Mouse (Mus musculus): ENCODE measurements around the gene Cox20. TPM values are rescaled to one million over a fixed set of nuclear protein-coding genes. Genes with fewer than 3 reads are reported as not detected.
"Not testable (repeated sequence)": the region's sequence is repeated elsewhere in the genome, so short reads cannot be mapped to it uniquely, and the experiment has no call there.

Cox20 gene
- polyA plus RNA-seq, 1 experiment from 2014 or later, result 133 TPM

- Histone ChIP-seq H3K9ac (no peak overlapping the region), H3K36me3 (no peaks in the 10 kb centered on the region), H3K4me3 (no peak overlapping the region), H3K4me2 (replicated peaks) (no peak overlapping the region), H3K27me3 (no peaks in the 10 kb centered on the region), H3K27ac (no peak overlapping the region), H3K9me3 (no peaks in the 10 kb centered on the region), H3K4me1 (no peaks in the 10 kb centered on the region)
- 73% methylated on average over 3 of the region's 3 CpGs for WGBS
- ATAC-seq (ENCODE audit: low FRiP score, low read depth), result no peak
Observed at GRCm38 (mm10) chr1:178341435-178341834, 22.5 kb downstream of the Cox20 start.

- H3K36me3 ChIP-seq, result no peaks in the 10 kb centered on the region
- H3K9me3 ChIP-seq, result no peaks in the 10 kb centered on the region
- H3K4me3 ChIP-seq, result no peak overlapping the region
- WGBS, result 78% methylated on average over 1 of the region's 1 CpGs
- no peaks in the 10 kb centered on the region for H3K27me3 ChIP-seq
- no peak overlapping the region for H3K27ac ChIP-seq
- H3K4me2 ChIP-seq (replicated peaks), result no peak overlapping the region
- H3K9ac ChIP-seq, result no peak overlapping the region
- ATAC-seq (ENCODE audit: low FRiP score, low read depth), result no peak
- no peaks in the 10 kb centered on the region for H3K4me1 ChIP-seq
Observed at GRCm38 (mm10) chr1:178342063-178342462, 23.1 kb downstream of the Cox20 start.

DNA sequence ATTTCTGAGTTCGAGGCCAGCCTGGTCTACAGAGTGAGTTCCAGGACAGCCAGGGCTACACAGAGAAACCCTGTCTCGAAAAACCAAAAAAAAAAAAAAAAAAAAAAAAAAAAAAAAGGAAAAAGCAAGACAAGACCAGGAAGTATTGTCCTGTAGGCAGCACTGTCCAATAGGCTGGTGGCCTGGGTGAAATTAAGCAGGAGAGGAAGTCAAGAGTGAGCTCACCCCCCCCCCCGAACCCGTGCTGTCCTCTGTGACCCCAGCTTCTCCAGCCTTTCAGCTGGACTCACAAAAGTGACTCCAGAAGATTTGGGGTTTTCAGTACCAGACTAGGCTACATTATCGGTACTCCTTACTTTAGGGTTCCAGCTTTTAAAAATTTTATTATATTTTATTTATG lies 23.7 kb downstream of the Cox20 start:
- no peak for ATAC-seq (ENCODE audit: low FRiP score, low read depth)
- H3K4me1 ChIP-seq, result no peaks in the 10 kb centered on the region
- no peak overlapping the region for H3K9ac ChIP-seq
- H3K9me3 ChIP-seq, result no peaks in the 10 kb centered on the region
- no peaks in the 10 kb centered on the region for H3K27me3 ChIP-seq
- no peak overlapping the region for H3K4me2 ChIP-seq (replicated peaks)
- WGBS, result 72% methylated on average over 5 of the region's 5 CpGs
- H3K27ac ChIP-seq, result no peak overlapping the region
- H3K4me3 ChIP-seq, result no peak overlapping the region
- H3K36me3 ChIP-seq, result no peaks in the 10 kb centered on the region

DNA sequence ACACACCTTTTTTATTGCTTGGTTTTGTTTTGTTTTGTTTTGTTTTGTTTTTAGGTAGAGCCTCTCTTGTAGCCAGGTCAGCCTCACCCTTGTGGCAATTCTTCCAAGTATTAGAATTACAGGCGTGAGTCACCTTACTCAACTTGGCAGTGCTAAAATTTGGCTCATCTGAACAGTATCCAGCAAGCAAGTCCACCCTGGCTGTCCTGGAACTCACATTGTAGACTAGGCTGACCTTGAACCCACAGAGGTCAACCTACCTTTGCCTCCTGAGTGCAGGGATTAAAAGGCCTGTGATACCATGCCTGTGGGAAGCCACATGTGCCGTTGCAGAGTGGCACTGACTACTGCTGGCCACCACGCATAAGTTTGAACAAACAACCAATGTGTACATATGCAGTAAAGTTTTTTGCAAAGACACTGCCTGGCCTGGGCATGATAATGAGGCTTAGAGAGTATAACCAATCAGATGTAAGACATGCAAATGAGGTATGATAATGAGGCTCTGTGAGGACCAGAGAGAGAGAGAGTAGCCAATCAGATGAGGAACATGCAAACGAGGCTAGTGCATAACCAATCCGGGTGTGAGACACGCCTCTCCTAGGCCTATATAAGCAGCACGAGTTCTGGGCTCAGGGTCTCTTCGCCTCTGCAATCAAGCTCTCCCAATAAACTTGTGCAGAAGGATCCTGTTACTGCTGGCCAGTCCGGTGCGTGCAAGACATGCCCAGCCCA lies 25.3 kb downstream of the Cox20 start:
- H3K27ac ChIP-seq; ATAC-seq (ENCODE audit: low FRiP score, low read depth); H3K36me3 ChIP-seq; H3K9ac ChIP-seq; H3K4me3 ChIP-seq; H3K27me3 ChIP-seq; H3K4me1 ChIP-seq; H3K4me2 ChIP-seq (replicated peaks); H3K9me3 ChIP-seq: not testable (repeated sequence)
- WGBS, result 84% methylated on average over 10 of the region's 10 CpGs

GRCm38 (mm10) chr1:178350792-178351191 lies 31.9 kb downstream of the Cox20 start:
- H3K36me3 ChIP-seq, result no peaks in the 10 kb centered on the region

DNA sequence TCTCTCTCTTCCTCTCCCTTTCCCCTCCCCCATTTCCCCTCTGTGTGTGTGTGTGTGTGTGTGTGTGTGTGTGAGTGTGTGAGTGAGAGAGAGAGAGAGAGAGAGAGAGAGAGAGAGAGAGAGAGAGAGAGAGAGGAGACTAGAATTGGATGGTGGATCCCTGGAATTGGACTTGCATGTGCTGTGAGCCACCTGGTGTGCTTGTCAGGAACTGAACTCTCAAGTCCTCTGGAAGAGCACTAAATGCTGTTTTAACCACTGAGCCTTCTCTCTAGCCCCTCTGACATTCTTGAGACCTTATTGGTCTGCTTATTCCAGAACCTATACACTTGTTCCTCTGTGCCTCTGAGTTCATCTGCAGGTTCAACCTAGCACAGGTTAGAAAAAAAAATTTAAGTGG lies 32.7 kb downstream of the Cox20 start:
- Histone ChIP-seq H3K36me3 (no peaks in the 10 kb centered on the region), H3K27ac (no peak overlapping the region), H3K27me3 (no peaks in the 10 kb centered on the region), H3K4me3 (no peak overlapping the region), H3K9me3 (no peaks in the 10 kb centered on the region), H3K9ac (no peak overlapping the region), H3K4me2 (replicated peaks) (no peak overlapping the region), H3K4me1 (no peaks in the 10 kb centered on the region)
- ATAC-seq (ENCODE audit: low FRiP score, low read depth), result no peak

More at GRCm38 (mm10) chr1:178350792-178351191, 31.9 kb downstream of the Cox20 start:
- H3K4me2 ChIP-seq (replicated peaks), result no peak overlapping the region
- H3K9ac ChIP-seq, result no peak overlapping the region
- H3K9me3 ChIP-seq, result no peaks in the 10 kb centered on the region
- H3K27ac ChIP-seq, result no peak overlapping the region
- H3K4me1 ChIP-seq, result no peaks in the 10 kb centered on the region
- no peaks in the 10 kb centered on the region for H3K27me3 ChIP-seq
- WGBS, result 90% methylated on average over 2 of the region's 2 CpGs
- no peak for ATAC-seq (ENCODE audit: low FRiP score, low read depth)
- no peak overlapping the region for H3K4me3 ChIP-seq

GRCm38 (mm10) chr1:178354576-178354975 lies 35.6 kb downstream of the Cox20 start:
- Histone ChIP-seq H3K4me3 (no peak overlapping the region), H3K9ac (no peak overlapping the region), H3K27me3 (no peaks in the 10 kb centered on the region), H3K27ac (no peak overlapping the region), H3K36me3 (no peaks in the 10 kb centered on the region), H3K4me1 (no peaks in the 10 kb centered on the region), H3K4me2 (replicated peaks) (no peak overlapping the region), H3K9me3 (no peaks in the 10 kb centered on the region)
- WGBS, result 48% methylated on average over 3 of the region's 3 CpGs
- ATAC-seq (ENCODE audit: low FRiP score, low read depth), result no peak

DNA sequence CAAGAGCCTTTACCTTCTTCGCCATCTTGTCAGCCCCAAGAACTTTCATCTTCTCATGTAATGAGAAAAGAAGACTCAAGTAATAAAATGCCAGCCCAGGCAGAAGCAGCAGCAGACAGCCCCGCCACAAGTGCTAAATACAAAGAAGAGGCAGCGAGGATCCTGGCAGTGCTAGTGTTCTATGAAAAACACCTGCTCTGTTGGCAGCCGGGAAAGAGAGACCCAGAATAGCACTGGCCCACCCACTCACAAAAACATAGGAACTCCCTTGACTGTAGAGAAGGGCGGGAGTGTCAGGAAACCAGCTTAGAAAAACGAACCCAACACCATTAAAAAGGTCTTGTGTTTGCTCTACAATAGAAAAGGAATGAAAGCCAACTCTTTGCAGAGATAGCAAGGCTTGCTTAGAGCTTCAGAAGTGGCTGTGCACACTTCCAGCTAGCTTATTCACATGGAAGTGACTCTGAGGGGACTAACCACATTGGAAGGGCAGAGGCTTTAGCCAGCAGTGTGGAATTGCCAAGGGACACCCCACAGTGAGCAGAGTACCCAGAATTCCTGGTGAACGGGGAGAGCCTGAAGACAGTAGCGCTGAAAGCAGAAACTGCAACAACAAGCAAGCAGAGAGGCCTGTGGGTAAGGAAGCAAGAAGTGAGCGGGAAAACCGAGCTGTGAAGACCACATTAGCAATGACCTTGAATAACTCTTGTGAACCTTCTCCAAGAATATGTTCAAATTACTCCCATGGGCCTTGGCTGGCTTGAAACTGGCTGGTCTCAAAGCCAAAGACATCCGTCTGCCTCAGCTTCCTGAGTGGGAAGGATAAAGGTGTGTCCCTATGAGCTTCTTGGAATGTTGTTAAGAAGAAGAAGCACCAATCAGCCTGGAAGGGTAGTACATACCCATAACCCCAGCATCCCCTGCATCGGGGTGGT lies 39.1 kb downstream of the Cox20 start:
- 73% methylated on average over 12 of the region's 12 CpGs for WGBS
- Histone ChIP-seq H3K4me1 (no peaks in the 10 kb centered on the region), H3K4me2 (replicated peaks) (no peak overlapping the region), H3K27me3 (no peaks in the 10 kb centered on the region), H3K27ac (no peak overlapping the region), H3K9ac (no peak overlapping the region), H3K9me3 (no peaks in the 10 kb centered on the region), H3K36me3 (no peaks in the 10 kb centered on the region), H3K4me3 (no peak overlapping the region)
- ATAC-seq (ENCODE audit: low FRiP score, low read depth), result no peak

DNA sequence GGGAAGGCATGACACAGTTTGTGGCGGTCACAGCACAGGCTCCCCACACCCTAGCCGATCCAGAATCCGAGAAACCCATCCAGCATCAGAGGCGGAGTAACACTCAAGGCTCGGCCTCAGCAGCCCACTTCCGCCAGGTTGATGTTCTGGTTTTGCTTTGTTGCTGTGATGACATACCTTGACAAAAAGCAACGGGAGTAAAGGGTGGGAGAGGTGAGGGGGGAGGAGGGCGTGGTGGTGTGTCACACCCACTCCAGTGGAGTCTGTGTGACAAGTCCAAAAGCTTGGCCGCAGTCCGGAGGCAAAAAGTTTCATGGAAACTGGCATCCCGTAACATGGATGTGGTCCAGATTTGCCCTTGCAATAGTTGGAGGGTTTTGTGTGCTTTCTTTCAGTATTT lies 41.3 kb downstream of the Cox20 start:
- ATAC-seq (ENCODE audit: low FRiP score, low read depth), result no peak

DNA sequence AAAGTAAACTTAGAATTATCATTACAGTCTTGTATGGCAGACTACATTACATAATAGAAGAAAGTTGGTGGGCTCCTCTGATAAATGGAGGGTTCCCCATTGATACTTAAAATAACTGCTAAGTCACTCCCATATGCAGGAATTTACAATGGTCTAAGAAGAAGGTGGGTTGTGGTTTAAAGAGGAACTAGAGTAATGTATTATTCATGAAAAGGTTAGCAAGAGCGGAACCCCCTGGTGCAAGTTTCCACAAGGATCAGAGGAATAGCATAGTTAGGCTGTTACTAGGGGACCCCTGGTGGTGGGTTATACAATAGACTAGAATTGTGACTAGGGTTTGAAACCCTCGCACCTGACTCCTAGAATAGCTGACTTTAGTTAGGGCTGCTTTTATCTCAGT lies 41.8 kb downstream of the Cox20 start:
- WGBS, result 75% methylated on average over 2 of the region's 2 CpGs
- no peaks in the 10 kb centered on the region for H3K27me3 ChIP-seq
- H3K4me3 ChIP-seq, result no peak overlapping the region
- H3K4me2 ChIP-seq (replicated peaks), result no peak overlapping the region
- no peak overlapping the region for H3K9ac ChIP-seq
- no peaks in the 10 kb centered on the region for H3K9me3 ChIP-seq
- ATAC-seq (ENCODE audit: low FRiP score, low read depth), result no peak
- no peak overlapping the region for H3K27ac ChIP-seq
- no peaks in the 10 kb centered on the region for H3K4me1 ChIP-seq
- no peaks in the 10 kb centered on the region for H3K36me3 ChIP-seq

More for the DNA sequence above, 41.3 kb downstream of the Cox20 start:
- Histone ChIP-seq H3K9me3 (no peaks in the 10 kb centered on the region), H3K4me3 (no peak overlapping the region), H3K4me2 (replicated peaks) (no peak overlapping the region), H3K36me3 (no peaks in the 10 kb centered on the region), H3K27ac (no peak overlapping the region), H3K9ac (no peak overlapping the region), H3K4me1 (no peaks in the 10 kb centered on the region), H3K27me3 (no peaks in the 10 kb centered on the region)
- 81% methylated on average over 11 of the region's 11 CpGs for WGBS

GRCm38 (mm10) chr1:178365171-178365570 lies 46.2 kb downstream of the Cox20 start:
- 79% methylated on average over 6 of the region's 6 CpGs for WGBS
- H3K4me3 ChIP-seq, result no peak overlapping the region
- no peak for ATAC-seq (ENCODE audit: low FRiP score, low read depth)

GRCm38 (mm10) chr1:178368121-178368520 lies 49.2 kb downstream of the Cox20 start:
- ATAC-seq (ENCODE audit: low FRiP score, low read depth), result no peak
- Histone ChIP-seq H3K9ac (no peak overlapping the region), H3K9me3 (no peaks in the 10 kb centered on the region), H3K27me3 (no peaks in the 10 kb centered on the region), H3K27ac (peak overlapping the region; percentile 22; the same call in 1 of the 2 replicates), H3K4me1 (peaks cover 5% of the 10 kb centered on the region), H3K36me3 (no peaks in the 10 kb centered on the region), H3K4me2 (replicated peaks) (peak overlapping the region; percentile 80), H3K4me3 (no peak overlapping the region)
- WGBS, result 78% methylated on average over 6 of the region's 6 CpGs

More at GRCm38 (mm10) chr1:178365171-178365570, 46.2 kb downstream of the Cox20 start:
- H3K4me1 ChIP-seq, result peaks cover 5% of the 10 kb centered on the region
- H3K9ac ChIP-seq, result no peak overlapping the region
- H3K4me2 ChIP-seq (replicated peaks), result no peak overlapping the region
- no peaks in the 10 kb centered on the region for H3K36me3 ChIP-seq
- H3K27ac ChIP-seq, result no peak overlapping the region
- H3K9me3 ChIP-seq, result no peaks in the 10 kb centered on the region
- H3K27me3 ChIP-seq, result no peaks in the 10 kb centered on the region

All from limb, embryonic 13.5 days (tissue).